Mouse (Mus musculus): Measurements from ENCODE around the gene Palb2. TPM values are rescaled to one million over a fixed set of nuclear protein-coding genes. Genes with fewer than 3 reads are reported as not detected.

Palb2 gene
- 2.6 and 5.4 TPM in 2 replicates for total RNA-seq (2014; rRNA removed)
- 2.0 and 2.8 TPM in 2 replicates for polyA plus RNA-seq (2015; fragmentation: Nextera tagmentation; extraction: Ambion mirVana)

GRCm38 (mm10) chr7:122132497-122133337 lies at the start of gene Palb2, which contains the start of gene Dctn5:
Gene Palb2, minus strand, starts transcription at chr7:122132985.
Gene Dctn5, plus strand, starts transcription at chr7:122133041.
- no peaks in the 10 kb centered on the region for H3K9me3 ChIP-seq (ENCODE audit: low read length)
- H3K27ac ChIP-seq = peak within 1 kb of the TSS; percentile 75
- peak; percentile 98 for DNase-seq (ENCODE audit: low spot score)
- peak within 1 kb of the TSS; percentile 74 for H3K4me3 ChIP-seq (ENCODE audit: low read length)
- peak within 1 kb of the TSS; percentile 81 for H3K9ac ChIP-seq (replicated peaks; ENCODE audit: low read length)
- H3K36me3 ChIP-seq (ENCODE audit: insufficient read depth, low read length) = peaks cover 24% of the 10 kb centered on the region; the same call in 1 of the 2 replicates
- no peaks in the 10 kb centered on the region for H3K4me1 ChIP-seq (ENCODE audit: insufficient read depth, low read length)
- H3K27me3 ChIP-seq (ENCODE audit: insufficient read depth, low read length) = no peaks in the 10 kb centered on the region
- peak within 1 kb of the TSS; percentile 99 for H3K4me2 ChIP-seq (ENCODE audit: low read depth, low read length)
- ATAC-seq = peak; percentile 98
- no peak for TF ChIP-seq CTCF (IDR thresholded peaks at IDR 0.05; ENCODE audit: low read depth)
- WGBS = under 1% methylated on average over 54 of the region's 54 CpGs

- H3K27me3 ChIP-seq (ENCODE audit: insufficient read depth, low read length) = no peaks in the 10 kb centered on the region
- no peak for TF ChIP-seq CTCF (IDR thresholded peaks at IDR 0.05; ENCODE audit: low read depth)
- no peak overlapping the region for H3K4me2 ChIP-seq (ENCODE audit: low read depth, low read length)
- no peak overlapping the region for H3K4me3 ChIP-seq (ENCODE audit: low read length)
- ATAC-seq = no peak
- no peaks in the 10 kb centered on the region for H3K36me3 ChIP-seq (ENCODE audit: insufficient read depth, low read length)
- H3K27ac ChIP-seq = no peak overlapping the region
- H3K9ac ChIP-seq (replicated peaks; ENCODE audit: low read length) = no peak overlapping the region
- 92% methylated on average over 7 of the region's 7 CpGs for WGBS
- no peaks in the 10 kb centered on the region for H3K9me3 ChIP-seq (ENCODE audit: low read length)
- H3K4me1 ChIP-seq (ENCODE audit: insufficient read depth, low read length) = no peaks in the 10 kb centered on the region
- DNase-seq (ENCODE audit: low spot score) = no peak
These were observed 47.9 kb upstream of the Palb2 start for GRCm38 (mm10) chr7:122180720-122181119.

GRCm38 (mm10) chr7:122171613-122172012 lies 38.8 kb upstream of the Palb2 start:
- H3K27ac ChIP-seq = no peak overlapping the region
- no peaks in the 10 kb centered on the region for H3K4me1 ChIP-seq (ENCODE audit: insufficient read depth, low read length)
- ATAC-seq = no peak
- no peak overlapping the region for H3K4me3 ChIP-seq (ENCODE audit: low read length)
- H3K4me2 ChIP-seq (ENCODE audit: low read depth, low read length) = no peak overlapping the region
- no peak for DNase-seq (ENCODE audit: low spot score)
- H3K9me3 ChIP-seq (ENCODE audit: low read length) = no peaks in the 10 kb centered on the region
- WGBS = 78% methylated on average over 10 of the region's 10 CpGs
- no peaks in the 10 kb centered on the region for H3K27me3 ChIP-seq (ENCODE audit: insufficient read depth, low read length)
- no peak for TF ChIP-seq CTCF (IDR thresholded peaks at IDR 0.05; ENCODE audit: low read depth)
- H3K36me3 ChIP-seq (ENCODE audit: insufficient read depth, low read length) = 0 out of 2 replicates have a peak, but pooled peaks cover 4% of the 10 kb centered on the region
- H3K9ac ChIP-seq (replicated peaks; ENCODE audit: low read length) = no peak overlapping the region

GRCm38 (mm10) chr7:122170705-122171104 lies 37.9 kb upstream of the Palb2 start:
- H3K4me1 ChIP-seq (ENCODE audit: insufficient read depth, low read length) = no peaks in the 10 kb centered on the region
- no peak for ATAC-seq
- H3K36me3 ChIP-seq (ENCODE audit: insufficient read depth, low read length) = 0 out of 2 replicates have a peak, but pooled peaks cover 4% of the 10 kb centered on the region
- no peaks in the 10 kb centered on the region for H3K27me3 ChIP-seq (ENCODE audit: insufficient read depth, low read length)
- H3K9me3 ChIP-seq (ENCODE audit: low read length) = no peaks in the 10 kb centered on the region
- H3K4me2 ChIP-seq (ENCODE audit: low read depth, low read length) = no peak overlapping the region
- no peak for DNase-seq (ENCODE audit: low spot score)
- H3K27ac ChIP-seq = no peak overlapping the region
- no peak overlapping the region for H3K4me3 ChIP-seq (ENCODE audit: low read length)
- H3K9ac ChIP-seq (replicated peaks; ENCODE audit: low read length) = no peak overlapping the region
- TF ChIP-seq CTCF (IDR thresholded peaks at IDR 0.05; ENCODE audit: low read depth) = no peak
- WGBS = 82% methylated on average over 6 of the region's 6 CpGs

- H3K9ac ChIP-seq (replicated peaks; ENCODE audit: low read length) = no peak overlapping the region
- no peaks in the 10 kb centered on the region for H3K9me3 ChIP-seq (ENCODE audit: low read length)
- no peaks in the 10 kb centered on the region for H3K4me1 ChIP-seq (ENCODE audit: insufficient read depth, low read length)
- no peak overlapping the region for H3K27ac ChIP-seq
- 93% methylated on average over 7 of the region's 7 CpGs for WGBS
- DNase-seq (ENCODE audit: low spot score) = no peak
- TF ChIP-seq CTCF (IDR thresholded peaks at IDR 0.05; ENCODE audit: low read depth) = no peak
- H3K27me3 ChIP-seq (ENCODE audit: insufficient read depth, low read length) = no peaks in the 10 kb centered on the region
- peaks cover 9% of the 10 kb centered on the region; the same call in 1 of the 2 replicates for H3K36me3 ChIP-seq (ENCODE audit: insufficient read depth, low read length)
- H3K4me3 ChIP-seq (ENCODE audit: low read length) = no peak overlapping the region
- ATAC-seq = no peak
- no peak overlapping the region for H3K4me2 ChIP-seq (ENCODE audit: low read depth, low read length)
These were observed 34.4 kb upstream of the Palb2 start for GRCm38 (mm10) chr7:122167203-122167602.

- Histone ChIP-seq H3K4me1 (ENCODE audit: insufficient read depth, low read length) (peaks cover 8% of the 10 kb centered on the region; the same call in 1 of the 2 replicates), H3K27ac (no peak overlapping the region), H3K36me3 (ENCODE audit: insufficient read depth, low read length) (peaks cover 5% of the 10 kb centered on the region; the same call in 1 of the 2 replicates), H3K27me3 (ENCODE audit: insufficient read depth, low read length) (no peaks in the 10 kb centered on the region), H3K4me2 (ENCODE audit: low read depth, low read length) (no peak overlapping the region), H3K9me3 (ENCODE audit: low read length) (no peaks in the 10 kb centered on the region), H3K9ac (replicated peaks; ENCODE audit: low read length) (no peak overlapping the region), H3K4me3 (ENCODE audit: low read length) (no peak overlapping the region)
- ATAC-seq = no peak
- DNase-seq (ENCODE audit: low spot score) = no peak
- no peak for TF ChIP-seq CTCF (IDR thresholded peaks at IDR 0.05; ENCODE audit: low read depth)
- WGBS = 89% methylated on average over 8 of the region's 8 CpGs
These were observed 31.0 kb upstream of the Palb2 start for GRCm38 (mm10) chr7:122163766-122164165.

Data from hindbrain, postnatal 0 days (tissue).